ENCODE assay signal across 8 mouse cellular contexts in the genomic region with DNA sequence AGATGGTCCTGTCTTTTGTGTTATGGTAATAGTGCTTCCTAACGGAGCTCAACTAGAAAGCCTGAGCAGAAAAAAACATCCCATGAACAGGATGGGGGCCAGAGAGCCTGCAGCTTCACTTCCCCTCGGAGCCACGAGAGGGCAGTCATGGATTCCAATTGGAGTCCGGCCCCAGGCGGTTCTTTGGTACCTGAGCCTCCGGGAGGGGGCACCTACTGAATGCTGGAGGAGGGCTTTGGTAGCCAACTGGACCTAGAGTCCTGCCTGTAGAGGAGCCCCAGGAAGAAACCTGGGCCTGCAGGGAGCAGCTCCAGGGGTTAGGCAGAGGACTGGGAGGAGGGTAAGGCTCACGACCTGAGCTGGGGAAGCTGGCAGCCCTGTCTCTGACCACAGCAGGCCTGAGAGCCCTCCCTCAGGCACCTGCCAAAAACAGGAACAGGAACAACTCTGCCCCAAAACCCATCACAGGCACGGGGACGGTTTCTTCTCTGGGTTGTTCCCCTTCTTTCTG. TPM values are rescaled to one million over a fixed set of nuclear protein-coding genes. Genes with fewer than 3 reads are reported as not detected.
DNase-seq lines count a peak whose midpoint lies in the region; ATAC-seq and TF ChIP-seq lines count a peak whose summit lies in the region.

No protein-coding gene starts in this region.

- TF ChIP-seq CTCF in brain, embryonic 14.5 days (IDR thresholded peaks at IDR 0.05; ENCODE audit: borderline replicate concordance, extremely low read depth, insufficient read depth, insufficient read length): peak; percentile 99

- 7% methylated on average over 9 of the region's 9 CpGs for WGBS in heart, embryonic 14.5 days
- 4% methylated on average over 9 of the region's 9 CpGs for WGBS in liver, embryonic 12.5 days (ENCODE audit: insufficient replicate concordance)
- 6% methylated on average over 9 of the region's 9 CpGs for WGBS in stomach, embryonic 14.5 days

- DNase-seq in CD4-positive helper T cell, adult 2 months (ENCODE audit: low read depth, low spot score): peak; percentile 79
- DNase-seq in brain, embryonic 14.5 days (ENCODE audit: low read depth): peak; percentile 88
- DNase-seq in kidney, postnatal 10 days: peak; percentile 96
- DNase-seq in natural killer cell, adult 2 months (ENCODE audit: low spot score in 2 of 2): peak; percentile 86 to 91

- no peak overlapping the region for H3K27ac ChIP-seq in heart, embryonic 14.5 days (replicated peaks in 1 of 2; ENCODE audit: control insufficient read depth in 1 of 2, insufficient read depth in 1 of 2, low read depth in 2 of 2, low read length in 2 of 2)
- no peak overlapping the region for H3K27ac ChIP-seq in liver, embryonic 12.5 days
- no peak overlapping the region for H3K27ac ChIP-seq in stomach, embryonic 14.5 days (ENCODE audit: low read length)

- H3K4me1 ChIP-seq in heart, embryonic 14.5 days (ENCODE audit: control insufficient read depth in 2 of 2, insufficient read depth in 2 of 2, low read length in 2 of 2): peaks cover 8 to 14% of the 10 kb centered on the region in 2 experiments; a peak in 3 of 4 replicates
- H3K4me1 ChIP-seq in liver, embryonic 12.5 days: peaks cover 32% of the 10 kb centered on the region
- peaks cover 16% of the 10 kb centered on the region; the same call in 1 of the 2 replicates for H3K4me1 ChIP-seq in stomach, embryonic 14.5 days (ENCODE audit: control insufficient read depth, insufficient read depth, low read length)

- no peaks in the 10 kb centered on the region for H3K36me3 ChIP-seq in heart, embryonic 14.5 days (ENCODE audit: control insufficient read depth, insufficient read depth, low read length)
- peaks cover 21% of the 10 kb centered on the region for H3K36me3 ChIP-seq in liver, embryonic 12.5 days
- no peaks in the 10 kb centered on the region for H3K36me3 ChIP-seq in stomach, embryonic 14.5 days (ENCODE audit: control insufficient read depth, insufficient read depth, low read length)

- no peak overlapping the region for H3K4me3 ChIP-seq in heart, embryonic 14.5 days (ENCODE audit: control insufficient read depth in 1 of 2, insufficient read depth in 1 of 2, low read depth in 1 of 2, low read length in 2 of 2)
- no peak overlapping the region for H3K4me3 ChIP-seq in liver, embryonic 12.5 days
- no peak overlapping the region for H3K4me3 ChIP-seq in stomach, embryonic 14.5 days (ENCODE audit: low read depth, low read length)

- H3K4me2 ChIP-seq in heart, embryonic 14.5 days (ENCODE audit: low read length): 0 out of 2 replicates have a peak overlapping the region, but pooled peaks have one; percentile 26
- no peak overlapping the region for H3K4me2 ChIP-seq in liver, embryonic 12.5 days
- no peak overlapping the region for H3K4me2 ChIP-seq in stomach, embryonic 14.5 days (replicated peaks; ENCODE audit: low read depth, low read length)

- peak; percentile 77 for ATAC-seq in erythroid progenitor cell, adult 5-6 weeks (replicated peaks; ENCODE audit: low FRiP score, poor library complexity, severe bottlenecking)
- peak; percentile 28; the same call in 1 of the 2 replicates for ATAC-seq in heart, embryonic 14.5 days (ENCODE audit: insufficient number of reproducible peaks, insufficient read depth, low FRiP score, low read depth)
- peak; percentile 44 for ATAC-seq in liver, embryonic 12.5 days
- peak; percentile 59 for ATAC-seq in stomach, embryonic 14.5 days (ENCODE audit: insufficient number of reproducible peaks, insufficient read depth, low FRiP score, low read depth)

- H3K9ac ChIP-seq in heart, embryonic 14.5 days (ENCODE audit: low read length): no peak overlapping the region
- no peak overlapping the region for H3K9ac ChIP-seq in liver, embryonic 12.5 days
- H3K9ac ChIP-seq in stomach, embryonic 14.5 days (replicated peaks; ENCODE audit: low read depth, low read length): no peak overlapping the region

- TF ChIP-seq POLR2A in brain, embryonic 14.5 days (IDR thresholded peaks at IDR 0.05; ENCODE audit: borderline replicate concordance, extremely low read depth, insufficient read depth, insufficient read length, poor library complexity, severe bottlenecking): no peak

- H3K27me3 ChIP-seq in heart, embryonic 14.5 days (ENCODE audit: control insufficient read depth, insufficient read depth, low read length): no peaks in the 10 kb centered on the region
- no peaks in the 10 kb centered on the region for H3K27me3 ChIP-seq in liver, embryonic 12.5 days (replicated peaks)
- no peaks in the 10 kb centered on the region for H3K27me3 ChIP-seq in stomach, embryonic 14.5 days (ENCODE audit: control insufficient read depth, insufficient read depth, low read length)

- no peaks in the 10 kb centered on the region for H3K9me3 ChIP-seq in heart, embryonic 14.5 days (ENCODE audit: control insufficient read depth, low read length)
- H3K9me3 ChIP-seq in liver, embryonic 12.5 days (replicated peaks): no peaks in the 10 kb centered on the region
- no peaks in the 10 kb centered on the region for H3K9me3 ChIP-seq in stomach, embryonic 14.5 days (ENCODE audit: control insufficient read depth, low read depth, low read length)

RNA-seq across cellular contexts. Expression of a gene that starts 32.4 kb away (rescaled TPM):
- polyA plus RNA-seq in brain, embryonic 14.5 days (2012; rRNA removed): 8.1 and 8.8 TPM in 2 replicates
- total RNA-seq in erythroid progenitor cell, adult 5-6 weeks (2015; ENCODE audit: low replicate concordance): 27.0 and 35.2 TPM in 2 replicates
- 23.4 and 30.7 TPM in 2 replicates for total RNA-seq in erythroid progenitor cell, adult 5-6 weeks (2017; ENCODE audit: low replicate concordance)
- 1.3 and 2.5 TPM in 2 replicates for polyA plus RNA-seq in heart, embryonic 14.5 days (2014; fragmentation: Nextera tagmentation; extraction: Ambion mirVana)
- polyA plus RNA-seq in liver, embryonic 12.5 days (2016; fragmentation: Nextera tagmentation; extraction: Ambion mirVana): 15.3 and 17.0 TPM in 2 replicates
- polyA plus RNA-seq in stomach, embryonic 14.5 days (2014; fragmentation: Nextera tagmentation; extraction: Ambion mirVana): 4.6 and 5.9 TPM in 2 replicates

RNA-seq across cellular contexts. Expression of a gene that starts 49.3 kb away (rescaled TPM):
- 40.1 and 44.0 TPM in 2 replicates for polyA plus RNA-seq in brain, embryonic 14.5 days (2012; rRNA removed)
- 3.8 and 7.2 TPM in 2 replicates for total RNA-seq in erythroid progenitor cell, adult 5-6 weeks (2015; ENCODE audit: low replicate concordance)
- total RNA-seq in erythroid progenitor cell, adult 5-6 weeks (2017; ENCODE audit: low replicate concordance): 9.5 and 16.9 TPM in 2 replicates
- polyA plus RNA-seq in heart, embryonic 14.5 days (2014; fragmentation: Nextera tagmentation; extraction: Ambion mirVana): 81.3 and 85.8 TPM in 2 replicates
- polyA plus RNA-seq in liver, embryonic 12.5 days (2016; fragmentation: Nextera tagmentation; extraction: Ambion mirVana): 47.5 and 51.3 TPM in 2 replicates
- polyA plus RNA-seq in stomach, embryonic 14.5 days (2014; fragmentation: Nextera tagmentation; extraction: Ambion mirVana): 82.6 and 93.6 TPM in 2 replicates
